Mouse (Mus musculus) intestine, embryonic 15.5 days (tissue): Measurements from ENCODE around the gene Poc1b. TPM values are rescaled to one million over a fixed set of nuclear protein-coding genes. Genes with fewer than 3 reads are reported as not detected.
A peak's percentile ranks its signal among the peaks of the same experiment; 100 is the strongest.

Experiments
- ATAC-seq: fragments of 200-750 bp; cut with Nextera tagmentation; 2 replicates; pipeline ENCODE4 v1.8.0; 2017; ENCODE audit warnings: moderate TSS enrichment, moderate library complexity
- H3K27ac ChIP-seq: fragments of 300-500 bp; sonication (generic); 2 replicates; pipeline ENCODE4 v1.5.1; 2015; ENCODE audit warnings: mild to moderate bottlenecking, inconsistent platforms
- H3K27me3 ChIP-seq: fragments of 300-500 bp; sonication (generic); replicated peaks from 2 replicates; pipeline ENCODE4 v1.6.1; 2015; ENCODE audit warnings: inconsistent platforms
- H3K36me3 ChIP-seq: fragments of 300-500 bp; sonication (generic); 2 replicates; pipeline ENCODE4 v1.6.1; 2015; ENCODE audit warnings: inconsistent platforms
- H3K4me1 ChIP-seq: fragments of 300-500 bp; sonication (generic); replicated peaks from 2 replicates; pipeline ENCODE4 v1.6.1; 2015; ENCODE audit warnings: inconsistent platforms
- H3K4me2 ChIP-seq: fragments of 300-500 bp; sonication (generic); replicated peaks from 2 replicates; pipeline ENCODE4 v1.6.1; 2015; ENCODE audit warnings: mild to moderate bottlenecking, inconsistent platforms
- H3K4me3 ChIP-seq: fragments of 300-500 bp; sonication (generic); replicated peaks from 2 replicates; pipeline ENCODE4 v1.5.1; 2015; ENCODE audit warnings: inconsistent platforms
- H3K9ac ChIP-seq: fragments of 300-500 bp; sonication (generic); 2 replicates; pipeline ENCODE4 v1.6.1; 2015; ENCODE audit warnings: inconsistent platforms
- H3K9me3 ChIP-seq: fragments of 300-500 bp; sonication (generic); 2 replicates; pipeline ENCODE4 v1.6.1; 2016; ENCODE audit warnings: inconsistent platforms
- WGBS: fragments of 180-500 bp; shearing (Covaris S2); methylation state at CpG from one replicate; pipeline ENCODE4 v1.1.7; 2015; 5-methylcytosine and 5-hydroxymethylcytosine counted together
- polyA plus RNA-seq: library from polyadenylated mRNA; unstranded; fragments of >200 nt; fragmentation: Nextera tagmentation; extraction: Ambion mirVana; gene quantifications from 2 replicates; pipeline ENCODE4 v1.2.1, GENCODE M21; 2015

The Poc1b gene
- polyA plus RNA-seq, 1 experiment from 2014 or later = 23.3 TPM

GRCm38 (mm10) chr10:99116650-99117615 is 10.1 kb downstream of the Poc1b start:
- peaks cover 33% of the 10 kb centered on the region for H3K4me1 ChIP-seq
- H3K4me2 ChIP-seq = 0 out of 2 replicates have a peak overlapping the region, but pooled peaks have one; percentile 9
- no peaks in the 10 kb centered on the region for H3K27me3 ChIP-seq
- no peak overlapping the region for H3K4me3 ChIP-seq
- WGBS = 72% methylated on average over 16 of the region's 16 CpGs
- H3K9ac ChIP-seq = no peak overlapping the region
- H3K36me3 ChIP-seq = no peaks in the 10 kb centered on the region
- H3K9me3 ChIP-seq = no peaks in the 10 kb centered on the region
- no peak; the same call in 1 of the 2 replicates for ATAC-seq
- peak overlapping the region; percentile 73 for H3K27ac ChIP-seq

- peak overlapping the region; percentile 81 for H3K27ac ChIP-seq
- ATAC-seq = peak; percentile 56
- no peaks in the 10 kb centered on the region for H3K27me3 ChIP-seq
- WGBS = 37% methylated on average over 10 of the region's 10 CpGs
- no peak overlapping the region for H3K9ac ChIP-seq
- no peak overlapping the region; the same call in 1 of the 2 replicates for H3K4me2 ChIP-seq
- H3K36me3 ChIP-seq = no peaks in the 10 kb centered on the region
- no peaks in the 10 kb centered on the region for H3K9me3 ChIP-seq
- H3K4me1 ChIP-seq = peaks cover 33% of the 10 kb centered on the region
- H3K4me3 ChIP-seq = no peak overlapping the region
Measured at GRCm38 (mm10) chr10:99117876-99118275, 11.0 kb downstream of the Poc1b start.

GRCm38 (mm10) chr10:99118697-99119096 is 11.9 kb downstream of the Poc1b start:
- no peak overlapping the region for H3K4me3 ChIP-seq
- H3K4me2 ChIP-seq = peak overlapping the region; percentile 17
- H3K36me3 ChIP-seq = no peaks in the 10 kb centered on the region
- WGBS = 36% methylated on average over 6 of the region's 6 CpGs
- no peaks in the 10 kb centered on the region for H3K27me3 ChIP-seq
- ATAC-seq = peak; percentile 70
- no peak overlapping the region for H3K9ac ChIP-seq
- peaks cover 27% of the 10 kb centered on the region for H3K4me1 ChIP-seq
- H3K27ac ChIP-seq = peak overlapping the region; percentile 81
- H3K9me3 ChIP-seq = no peaks in the 10 kb centered on the region

GRCm38 (mm10) chr10:99119471-99119870 is 12.6 kb downstream of the Poc1b start:
- no peak overlapping the region for H3K9ac ChIP-seq

GRCm38 (mm10) chr10:99126225-99126624 is 19.4 kb downstream of the Poc1b start, which contains the start of gene Phxr2:
Gene Phxr2, minus strand, starts transcription at chr10:99126325.
- ATAC-seq = no peak

More at GRCm38 (mm10) chr10:99119471-99119870, 12.6 kb downstream of the Poc1b start:
- Histone ChIP-seq H3K4me3 (no peak overlapping the region), H3K36me3 (no peaks in the 10 kb centered on the region), H3K4me1 (peaks cover 24% of the 10 kb centered on the region), H3K9me3 (no peaks in the 10 kb centered on the region), H3K4me2 (no peak overlapping the region), H3K27ac (no peak overlapping the region), H3K27me3 (no peaks in the 10 kb centered on the region)
- WGBS = 87% methylated on average over 4 of the region's 4 CpGs
- no peak for ATAC-seq

GRCm38 (mm10) chr10:99126954-99127353 is 20.1 kb downstream of the Poc1b start:
- WGBS = 71% methylated on average over 14 of the region's 14 CpGs
- peaks cover 8% of the 10 kb centered on the region; the same call in 1 of the 2 replicates for H3K4me1 ChIP-seq
- H3K4me2 ChIP-seq = no peak overlapping the region
- H3K9ac ChIP-seq = no peak overlapping the region
- no peak overlapping the region for H3K4me3 ChIP-seq
- H3K9me3 ChIP-seq = no peaks in the 10 kb centered on the region
- no peaks in the 10 kb centered on the region for H3K36me3 ChIP-seq
- peak overlapping the region; percentile 83 for H3K27ac ChIP-seq
- ATAC-seq = peak; percentile 80
- no peaks in the 10 kb centered on the region for H3K27me3 ChIP-seq

More at GRCm38 (mm10) chr10:99126225-99126624, 19.4 kb downstream of the Poc1b start, which contains the start of gene Phxr2:
- Histone ChIP-seq H3K4me1 (0 out of 2 replicates have a peak, but pooled peaks cover 6% of the 10 kb centered on the region), H3K9me3 (no peaks in the 10 kb centered on the region), H3K27ac (peak within 1 kb of the TSS; percentile 83), H3K4me3 (no peak within 1 kb of the TSS), H3K4me2 (no peak within 1 kb of the TSS), H3K36me3 (no peaks in the 10 kb centered on the region), H3K27me3 (no peaks in the 10 kb centered on the region), H3K9ac (no peak within 1 kb of the TSS)
- 82% methylated on average over 4 of the region's 4 CpGs for WGBS

- Histone ChIP-seq H3K4me1 (peaks cover 11% of the 10 kb centered on the region; the same call in 1 of the 2 replicates), H3K27ac (peak overlapping the region; percentile 83), H3K4me3 (no peak overlapping the region), H3K27me3 (no peaks in the 10 kb centered on the region), H3K36me3 (no peaks in the 10 kb centered on the region), H3K4me2 (peak overlapping the region; percentile 17; the same call in 1 of the 2 replicates), H3K9ac (no peak overlapping the region), H3K9me3 (no peaks in the 10 kb centered on the region)
- ATAC-seq = peak; percentile 84
- 63% methylated on average over 11 of the region's 11 CpGs for WGBS
Measured at GRCm38 (mm10) chr10:99127691-99128261, 20.9 kb downstream of the Poc1b start.

GRCm38 (mm10) chr10:99130611-99131010 is 23.8 kb downstream of the Poc1b start:
- no peak overlapping the region for H3K4me3 ChIP-seq
- H3K9ac ChIP-seq = no peak overlapping the region
- ATAC-seq = no peak
- no peak overlapping the region for H3K4me2 ChIP-seq
- H3K9me3 ChIP-seq = no peaks in the 10 kb centered on the region
- no peaks in the 10 kb centered on the region for H3K36me3 ChIP-seq
- H3K27ac ChIP-seq = no peak overlapping the region
- peaks cover 11% of the 10 kb centered on the region; the same call in 1 of the 2 replicates for H3K4me1 ChIP-seq
- 45% methylated on average over 6 of the region's 6 CpGs for WGBS
- H3K27me3 ChIP-seq = no peaks in the 10 kb centered on the region

- 66% methylated on average over 5 of the region's 5 CpGs for WGBS
- no peak for ATAC-seq
- H3K27ac ChIP-seq = no peak overlapping the region
Measured at GRCm38 (mm10) chr10:99131298-99131697, 24.5 kb downstream of the Poc1b start.

GRCm38 (mm10) chr10:99132189-99132588 is 25.4 kb downstream of the Poc1b start:
- WGBS = 59% methylated on average over 6 of the region's 6 CpGs
- H3K4me2 ChIP-seq = no peak overlapping the region
- H3K4me3 ChIP-seq = no peak overlapping the region
- no peaks in the 10 kb centered on the region for H3K9me3 ChIP-seq
- H3K4me1 ChIP-seq = peaks cover 11% of the 10 kb centered on the region; the same call in 1 of the 2 replicates
- H3K27ac ChIP-seq = peak overlapping the region; percentile 77
- no peaks in the 10 kb centered on the region for H3K27me3 ChIP-seq
- no peak overlapping the region for H3K9ac ChIP-seq
- no peak for ATAC-seq
- no peaks in the 10 kb centered on the region for H3K36me3 ChIP-seq

More at GRCm38 (mm10) chr10:99131298-99131697, 24.5 kb downstream of the Poc1b start:
- H3K4me2 ChIP-seq = no peak overlapping the region
- no peaks in the 10 kb centered on the region for H3K36me3 ChIP-seq
- H3K9ac ChIP-seq = no peak overlapping the region
- H3K4me1 ChIP-seq = peaks cover 11% of the 10 kb centered on the region; the same call in 1 of the 2 replicates
- H3K4me3 ChIP-seq = no peak overlapping the region
- no peaks in the 10 kb centered on the region for H3K9me3 ChIP-seq
- H3K27me3 ChIP-seq = no peaks in the 10 kb centered on the region

GRCm38 (mm10) chr10:99132595-99133272 is 25.9 kb downstream of the Poc1b start:
- Histone ChIP-seq H3K27ac (peak overlapping the region; percentile 77), H3K27me3 (no peaks in the 10 kb centered on the region), H3K9ac (no peak overlapping the region), H3K9me3 (no peaks in the 10 kb centered on the region), H3K4me1 (peaks cover 11% of the 10 kb centered on the region; the same call in 1 of the 2 replicates), H3K4me2 (no peak overlapping the region), H3K36me3 (no peaks in the 10 kb centered on the region), H3K4me3 (no peak overlapping the region)
- ATAC-seq = peak; percentile 87
- WGBS = 76% methylated on average over 11 of the region's 11 CpGs
